Mouse (Mus musculus): Measurements from ENCODE around the gene Pcna.
A peak's percentile ranks its signal among the peaks of the same experiment; 100 is the strongest.
"Not testable (repeated sequence)": the region's sequence is repeated elsewhere in the genome, so short reads cannot be mapped to it uniquely, and the experiment has no call there.

Gene Pcna

GRCm38 (mm10) chr2:132252542-132253528, at the start of gene Pcna:
TSS of gene Pcna (minus strand) at chr2:132253314.
- DNase-seq (ENCODE audit: low spot score): peak; percentile 97

GRCm38 (mm10) chr2:132301436-132301835, 48.3 kb upstream of the Pcna start:
- DNase-seq (ENCODE audit: low spot score): no peak

GRCm38 (mm10) chr2:132298250-132298649, 45.1 kb upstream of the Pcna start:
- no peak for DNase-seq (ENCODE audit: low spot score)

- DNase-seq (ENCODE audit: low spot score): no peak
Observed at GRCm38 (mm10) chr2:132293694-132294450, 40.8 kb upstream of the Pcna start.

DNA sequence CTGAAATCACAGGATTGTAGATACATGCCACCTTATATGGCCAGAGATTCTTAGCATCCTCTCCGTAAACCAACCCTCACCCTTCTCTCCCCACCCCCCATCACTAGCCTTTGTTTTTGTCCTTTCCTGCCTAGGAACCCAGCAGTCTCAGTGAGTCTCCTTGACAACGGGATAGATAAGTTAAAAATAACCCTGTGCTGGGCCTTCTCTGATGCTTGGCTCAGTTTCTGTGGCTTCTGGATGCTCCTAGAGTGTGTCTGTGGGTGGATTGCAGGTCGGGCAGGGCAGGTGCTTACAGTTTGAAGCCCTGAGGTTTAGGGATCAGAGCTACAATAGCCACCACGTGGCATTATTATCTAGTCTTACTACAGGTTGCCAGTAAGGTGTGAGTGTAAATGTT, 39.0 kb upstream of the Pcna start:
- DNase-seq (ENCODE audit: low spot score): no peak

- DNase-seq (ENCODE audit: low spot score): no peak
Observed at GRCm38 (mm10) chr2:132291265-132291664, 38.2 kb upstream of the Pcna start.

- DNase-seq (ENCODE audit: low spot score): no peak
Observed at GRCm38 (mm10) chr2:132290808-132291207, 37.7 kb upstream of the Pcna start.

DNA sequence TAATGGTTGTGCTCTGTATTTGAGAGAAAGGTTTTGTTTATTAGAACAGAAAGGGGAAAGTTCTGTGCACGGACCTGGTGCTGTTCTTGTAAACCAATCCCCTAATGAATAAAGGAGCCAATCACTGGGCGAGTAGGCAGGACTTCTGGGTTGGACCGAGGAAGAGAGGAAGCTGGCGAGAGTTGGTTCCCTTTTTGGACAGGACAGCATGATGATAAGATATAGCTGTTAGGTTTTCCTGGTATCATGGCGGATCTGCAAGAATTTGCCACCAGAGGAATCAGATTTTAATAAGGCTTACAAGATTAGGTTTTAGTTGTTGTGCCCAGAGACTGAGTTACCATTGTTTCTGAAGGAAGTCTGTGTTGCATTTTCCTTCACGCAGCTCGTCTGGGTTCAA, 36.1 kb upstream of the Pcna start:
- not testable (repeated sequence) for DNase-seq (ENCODE audit: low spot score)

DNA sequence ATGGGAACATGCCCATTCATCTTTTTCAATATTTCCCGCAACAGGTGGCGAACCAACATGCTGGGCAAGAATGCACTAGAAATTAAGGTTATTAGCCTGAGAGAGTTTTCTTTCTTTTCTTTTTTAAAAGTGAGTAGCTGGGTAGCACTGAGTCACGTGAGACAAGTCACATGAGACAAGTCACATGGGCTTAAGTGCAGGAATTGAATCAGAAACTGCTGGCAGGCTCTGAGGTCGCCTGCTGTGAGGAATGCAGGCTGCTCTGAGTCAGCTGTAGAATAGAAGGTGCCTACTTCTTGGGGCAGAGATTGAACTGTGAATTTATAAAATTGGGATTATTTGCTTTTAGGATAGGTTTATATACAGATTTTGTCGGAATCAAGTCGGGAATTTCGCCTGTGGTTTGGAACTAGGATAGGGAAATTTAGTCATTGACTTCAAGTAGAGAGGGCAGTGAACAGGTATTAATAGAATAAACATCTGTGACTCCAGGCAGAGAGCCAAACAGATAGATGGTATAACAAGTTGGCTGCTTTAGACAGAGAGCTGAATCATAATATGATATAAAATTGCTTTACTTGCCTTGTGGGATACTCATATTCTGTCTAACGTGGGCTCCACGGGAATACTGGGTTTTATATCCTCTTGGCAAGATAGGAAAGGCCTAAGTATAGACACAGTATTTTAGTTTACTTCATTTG, 33.4 kb upstream of the Pcna start:
- no peak for DNase-seq (ENCODE audit: low spot score)

DNA sequence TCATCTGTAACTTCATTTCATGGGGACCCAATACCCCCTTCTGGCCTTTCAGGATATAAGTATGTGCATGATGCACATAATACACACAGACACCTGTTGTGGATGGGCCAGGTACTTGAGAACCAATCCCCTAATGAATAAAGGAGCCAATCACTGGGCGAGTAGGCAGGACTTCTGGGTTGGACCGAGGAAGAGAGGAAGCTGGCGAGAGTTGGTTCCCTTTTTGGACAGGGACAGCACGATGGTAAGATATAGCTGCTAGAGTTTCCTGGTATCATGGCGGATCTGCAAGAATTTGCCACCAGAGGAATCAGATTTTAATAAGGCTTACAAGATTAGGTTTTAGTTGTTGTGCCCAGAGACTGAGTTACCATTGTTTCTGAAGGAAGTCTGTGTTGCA, 32.6 kb upstream of the Pcna start:
- not testable (repeated sequence) for DNase-seq (ENCODE audit: low spot score)

- DNase-seq (ENCODE audit: low spot score): no peak
Observed at GRCm38 (mm10) chr2:132284492-132285139, 31.5 kb upstream of the Pcna start.

DNA sequence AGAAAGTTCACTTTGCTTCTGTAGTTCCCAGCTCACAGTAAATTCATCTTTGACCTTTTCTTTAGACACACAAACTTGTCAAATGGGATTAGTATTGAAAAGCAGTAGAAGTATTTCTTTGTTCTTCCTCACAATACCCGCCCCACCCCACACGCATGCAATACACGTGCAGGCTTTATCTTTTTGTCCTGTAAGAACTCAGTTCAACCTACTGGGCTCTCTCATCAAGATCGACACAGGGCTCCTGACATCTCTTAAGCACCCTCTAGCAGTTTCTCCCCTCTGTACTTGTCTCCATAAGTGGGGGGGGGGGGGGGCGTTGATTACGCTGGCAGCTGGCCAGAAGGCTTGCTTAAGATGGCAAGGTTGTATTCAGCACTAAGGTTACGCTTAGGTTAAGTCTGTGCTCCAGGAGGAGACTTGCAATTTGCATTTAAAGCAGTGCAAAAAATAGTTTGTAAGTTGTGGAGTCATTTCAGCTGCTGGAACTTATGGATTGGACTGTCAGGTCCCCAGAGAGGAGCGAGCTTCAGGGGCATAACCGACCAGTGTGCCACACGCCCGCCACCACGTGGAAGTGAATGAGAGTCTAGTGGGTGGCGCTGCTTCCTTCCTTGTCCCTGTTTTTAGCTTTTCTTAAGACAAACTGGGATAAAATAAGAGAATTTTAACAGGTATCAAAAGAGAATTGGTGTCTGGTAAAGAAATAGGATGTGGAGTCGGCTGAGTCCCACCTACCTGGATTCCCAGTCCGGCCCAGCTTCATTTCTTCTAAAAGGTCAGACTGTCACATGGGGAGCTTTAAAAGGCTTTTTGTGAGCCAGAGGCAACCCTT, 30.3 kb upstream of the Pcna start:
- peak; percentile 54 for DNase-seq (ENCODE audit: low spot score)

- DNase-seq (ENCODE audit: low spot score): no peak
Observed at GRCm38 (mm10) chr2:132282453-132283174, 29.5 kb upstream of the Pcna start.

- DNase-seq (ENCODE audit: low spot score): no peak
Observed at GRCm38 (mm10) chr2:132281560-132282452, 28.7 kb upstream of the Pcna start.

DNA sequence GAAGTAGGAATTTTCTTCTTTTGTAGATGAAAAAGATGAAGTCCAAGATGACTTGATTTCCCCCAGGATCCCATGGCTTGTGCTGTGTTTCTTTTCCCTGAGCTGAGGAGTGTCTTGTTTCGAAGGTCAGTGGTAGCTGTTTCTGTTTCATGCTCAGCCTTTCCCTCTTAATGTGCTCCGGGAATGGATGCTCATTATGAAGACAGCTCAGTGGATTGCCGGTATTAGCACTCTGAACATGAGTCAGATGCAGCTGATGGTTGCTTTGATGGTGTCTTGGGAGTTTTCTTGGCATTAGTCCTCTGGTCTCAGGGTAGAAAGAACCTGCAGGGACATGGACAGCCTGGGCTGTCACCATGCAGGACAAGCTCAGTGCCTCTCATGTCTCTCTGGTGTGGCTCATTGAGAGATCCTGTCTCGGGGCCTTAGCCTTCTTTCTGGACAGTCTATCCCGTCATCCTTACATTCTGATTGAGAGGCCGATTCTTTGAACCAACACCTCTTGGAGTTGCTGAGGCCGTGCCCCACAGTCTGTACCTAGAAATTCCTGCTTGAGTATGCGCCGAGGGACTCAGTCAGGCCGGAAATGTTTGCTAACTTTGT, 27.5 kb upstream of the Pcna start:
- no peak for DNase-seq (ENCODE audit: low spot score)

DNA sequence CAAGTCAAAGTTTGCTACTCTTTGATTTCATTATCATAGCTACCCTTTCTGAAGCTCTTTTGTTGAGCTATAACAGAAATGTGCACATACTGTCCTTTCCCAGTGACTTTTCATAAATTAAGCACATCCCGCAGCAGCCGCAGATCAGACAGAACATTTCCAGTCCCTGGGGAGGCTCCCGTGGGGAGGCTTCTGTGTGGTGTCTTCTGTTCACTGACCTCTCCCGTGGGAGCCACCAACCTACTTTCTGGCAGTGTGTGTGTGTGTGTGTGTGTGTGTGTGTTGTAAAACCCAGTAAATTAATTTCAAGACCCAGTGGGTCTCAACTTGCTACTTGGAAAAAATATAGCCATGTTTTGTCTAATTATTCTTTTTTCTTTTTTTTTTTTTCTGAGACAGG, 26.9 kb upstream of the Pcna start:
- no peak for DNase-seq (ENCODE audit: low spot score)

DNA sequence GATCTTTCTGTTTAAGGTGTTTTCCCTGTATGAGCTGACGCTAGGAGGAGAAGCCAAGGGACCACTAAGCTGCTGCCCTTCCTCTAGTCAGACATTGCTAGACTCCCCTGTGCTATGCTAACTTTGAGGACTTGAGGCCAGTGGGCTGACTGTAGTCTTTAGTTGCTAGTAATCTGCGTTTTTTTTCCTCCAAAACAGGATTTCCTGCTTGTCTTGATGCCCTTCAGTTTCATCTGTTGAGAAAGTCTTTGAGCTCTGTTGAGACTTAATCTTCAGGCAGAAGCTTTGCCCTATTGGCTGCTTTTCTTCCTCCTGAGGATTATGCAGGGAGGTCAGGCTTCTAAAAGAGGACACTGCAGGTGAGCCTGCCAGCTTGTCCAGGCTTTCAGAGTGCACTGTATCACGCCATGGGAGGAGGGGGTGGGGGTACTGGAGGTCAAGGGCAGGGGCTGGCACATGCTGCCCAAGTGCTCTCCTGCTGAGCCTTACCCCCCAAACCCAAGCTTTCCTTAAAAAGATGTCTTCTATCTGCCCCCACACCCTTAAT, 26.3 kb upstream of the Pcna start:
- no peak for DNase-seq (ENCODE audit: low spot score)

DNA sequence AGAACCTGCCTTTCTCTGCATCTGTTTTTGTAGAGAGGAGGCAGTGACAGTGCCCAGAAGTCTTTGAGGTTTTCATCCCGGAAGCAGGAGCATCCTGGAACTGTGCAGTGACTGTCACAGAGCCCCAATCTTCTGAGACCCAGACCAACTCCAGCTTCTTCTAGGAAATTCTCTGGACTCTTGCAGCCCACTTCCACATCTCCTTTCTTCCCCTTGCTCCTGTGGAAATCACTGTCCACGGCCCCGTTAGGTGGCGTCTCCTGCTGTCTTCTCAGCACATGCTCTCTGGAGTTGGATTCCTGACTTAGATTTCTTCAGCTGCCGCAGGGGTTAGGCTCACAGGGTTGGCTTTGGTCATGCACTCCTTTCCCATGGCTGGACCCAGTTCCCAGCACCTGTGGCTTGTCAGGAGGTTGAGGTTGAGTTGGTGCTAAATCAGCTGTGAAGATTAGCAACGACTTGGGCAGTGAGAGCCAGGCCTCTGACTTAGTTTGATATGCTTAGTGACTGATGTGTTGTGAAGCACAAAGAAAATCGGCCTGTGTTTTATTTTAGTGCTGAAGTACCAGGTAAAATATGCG, 25.2 kb upstream of the Pcna start:
- peak; percentile 33 for DNase-seq (ENCODE audit: low spot score)
